Mouse (Mus musculus) bone marrow, adult 2 months (tissue): ENCODE measurements around the gene Ssx2ip.

Experiments used
- CTCF ChIP-seq: fragments of 200-500 bp; IDR thresholded peaks from 2 replicates; pipeline ENCODE4 v1.5.1; 2011; ENCODE audit warnings: low read length, control low read depth; ENCODE audit not compliant: control insufficient read depth, insufficient read depth
- POLR2A ChIP-seq: fragments of 200-500 bp; IDR thresholded peaks from 2 replicates; pipeline ENCODE4 v1.6.1; 2011; ENCODE audit warnings: low read depth, mild to moderate bottlenecking, control low read depth, low read length, borderline replicate concordance; ENCODE audit not compliant: control insufficient read depth

DNA sequence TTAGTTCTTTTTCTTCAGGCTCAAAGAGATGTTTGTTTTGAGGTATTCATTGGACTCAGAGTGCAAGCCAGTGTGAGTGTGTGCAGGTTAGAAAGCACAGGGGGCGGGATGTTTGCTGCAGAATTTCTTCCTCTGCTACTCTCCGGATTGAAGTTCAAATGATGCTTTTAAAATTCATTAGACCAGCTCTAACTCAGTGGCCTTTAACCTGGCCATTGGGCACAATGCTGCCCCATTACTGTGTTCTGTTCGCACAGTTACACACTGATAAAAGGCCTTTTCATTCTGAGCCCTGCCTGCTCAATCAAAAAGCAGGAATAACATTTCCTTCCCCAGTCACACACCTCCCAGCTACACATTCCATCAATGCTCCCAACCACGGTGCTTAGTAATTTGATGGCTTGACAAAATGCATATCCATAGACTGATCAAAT is 29.2 kb upstream of the Ssx2ip start:
- TF ChIP-seq CTCF, result no peak
- no peak for TF ChIP-seq POLR2A
